Mouse (Mus musculus) midbrain, embryonic 12.5 days (tissue): ENCODE results near the gene Dcaf1. TPM values are rescaled to one million over a fixed set of nuclear protein-coding genes. Genes with fewer than 3 reads are reported as not detected.

ENCODE experiments used
- ATAC-seq: fragments of 200-750 bp; cut with Nextera tagmentation; 2 replicates; pipeline ENCODE4 v1.8.0; 2017; ENCODE audit warnings: low read depth, moderate TSS enrichment, moderate library complexity; ENCODE audit not compliant: low FRiP score
- H3K27ac ChIP-seq: fragments of 300-500 bp; sonication (generic); replicated peaks from 2 replicates; pipeline ENCODE4 v1.5.1; 2016; ENCODE audit warnings: mild to moderate bottlenecking
- H3K27me3 ChIP-seq: fragments of 300-500 bp; sonication (generic); 2 replicates; pipeline ENCODE4 v1.6.1; 2016; ENCODE audit warnings: mild to moderate bottlenecking
- H3K36me3 ChIP-seq: fragments of 300-500 bp; sonication (generic); 2 replicates; pipeline ENCODE4 v1.6.1; 2016
- H3K4me1 ChIP-seq: fragments of 300-500 bp; sonication (generic); 2 replicates; pipeline ENCODE4 v1.6.1; 2016
- H3K4me2 ChIP-seq: fragments of 300-500 bp; sonication (generic); replicated peaks from 2 replicates; pipeline ENCODE4 v1.6.1; 2016; ENCODE audit warnings: mild to moderate bottlenecking, moderate library complexity
- H3K4me3 ChIP-seq: fragments of 300-500 bp; sonication (generic); 2 replicates; pipeline ENCODE4 v1.5.1; 2016; ENCODE audit warnings: mild to moderate bottlenecking
- H3K9ac ChIP-seq: fragments of 300-500 bp; sonication (generic); replicated peaks from 2 replicates; pipeline ENCODE4 v1.6.1; 2016; ENCODE audit warnings: mild to moderate bottlenecking, moderate library complexity
- H3K9me3 ChIP-seq: fragments of 300-500 bp; sonication (generic); 2 replicates; pipeline ENCODE4 v1.6.1; 2016; ENCODE audit warnings: mild to moderate bottlenecking
- WGBS: fragments of 180-500 bp; shearing (Covaris S2); methylation state at CpG from one replicate; pipeline ENCODE4 v1.1.7; 2016; 5-methylcytosine and 5-hydroxymethylcytosine counted together
- polyA plus RNA-seq: library from polyadenylated mRNA; unstranded; fragments of >200 nt; fragmentation: Nextera tagmentation; extraction: Ambion mirVana; gene quantifications from 2 replicates; pipeline ENCODE4 v1.2.1, GENCODE M21; 2016

Dcaf1 gene
- polyA plus RNA-seq, 1 experiment from 2014 or later, result 26.8 TPM

- peak within 1 kb of the TSS; percentile 83 for H3K9ac ChIP-seq
- H3K4me1 ChIP-seq, result peaks cover 39% of the 10 kb centered on the region
- peak; percentile 99 for ATAC-seq
- no peaks in the 10 kb centered on the region for H3K27me3 ChIP-seq
- peak within 1 kb of the TSS; percentile 93 for H3K27ac ChIP-seq
- no peaks in the 10 kb centered on the region for H3K9me3 ChIP-seq
- H3K36me3 ChIP-seq, result peaks cover 32% of the 10 kb centered on the region
- WGBS, result under 1% methylated on average over 59 of the region's 59 CpGs
- peak within 1 kb of the TSS; percentile 83 for H3K4me2 ChIP-seq
- H3K4me3 ChIP-seq, result peak within 1 kb of the TSS; percentile 95
These were observed 70.3 kb downstream of the Dcaf1 start, which contains the start of gene Manf for GRCm38 (mm10) chr9:106891829-106892551. Manf (minus strand) TSS chr9:106891979.

- Histone ChIP-seq H3K4me2 (peak overlapping the region; percentile 83), H3K4me1 (peaks cover 36% of the 10 kb centered on the region), H3K9ac (peak overlapping the region; percentile 83), H3K4me3 (peak overlapping the region; percentile 95), H3K9me3 (no peaks in the 10 kb centered on the region), H3K27ac (peak overlapping the region; percentile 93), H3K27me3 (no peaks in the 10 kb centered on the region), H3K36me3 (peaks cover 32% of the 10 kb centered on the region)
- no peak for ATAC-seq
- WGBS, result under 1% methylated on average over 9 of the region's 9 CpGs
These were observed 70.8 kb downstream of the Dcaf1 start for GRCm38 (mm10) chr9:106892552-106892875.

GRCm38 (mm10) chr9:106893327-106893726 is 71.7 kb downstream of the Dcaf1 start:
- Histone ChIP-seq H3K27ac (no peak overlapping the region), H3K27me3 (no peaks in the 10 kb centered on the region), H3K4me2 (peak overlapping the region; percentile 19), H3K36me3 (peaks cover 28% of the 10 kb centered on the region), H3K4me3 (no peak overlapping the region), H3K4me1 (peaks cover 29% of the 10 kb centered on the region), H3K9ac (no peak overlapping the region; the same call in 1 of the 2 replicates), H3K9me3 (no peaks in the 10 kb centered on the region)
- 49% methylated on average over 3 of the region's 3 CpGs for WGBS
- ATAC-seq, result no peak

- Histone ChIP-seq H3K27ac (no peak overlapping the region), H3K36me3 (peaks cover 13% of the 10 kb centered on the region)
- 81% methylated on average over 1 of the region's 1 CpGs for WGBS
These were observed 77.2 kb downstream of the Dcaf1 start for GRCm38 (mm10) chr9:106898901-106899300.

GRCm38 (mm10) chr9:106901596-106901995 is 79.9 kb downstream of the Dcaf1 start:
- no peak overlapping the region for H3K9ac ChIP-seq
- WGBS, result 89% methylated on average over 7 of the region's 7 CpGs
- no peak overlapping the region for H3K4me3 ChIP-seq
- no peak overlapping the region for H3K27ac ChIP-seq
- no peaks in the 10 kb centered on the region for H3K4me1 ChIP-seq
- no peaks in the 10 kb centered on the region for H3K9me3 ChIP-seq
- no peak overlapping the region for H3K4me2 ChIP-seq
- H3K27me3 ChIP-seq, result no peaks in the 10 kb centered on the region
- ATAC-seq, result no peak
- peaks cover 11% of the 10 kb centered on the region; the same call in 1 of the 2 replicates for H3K36me3 ChIP-seq

More at GRCm38 (mm10) chr9:106898901-106899300, 77.2 kb downstream of the Dcaf1 start:
- Histone ChIP-seq H3K4me1 (no peaks in the 10 kb centered on the region), H3K9ac (no peak overlapping the region), H3K9me3 (no peaks in the 10 kb centered on the region), H3K4me3 (no peak overlapping the region), H3K4me2 (no peak overlapping the region), H3K27me3 (no peaks in the 10 kb centered on the region)
- ATAC-seq, result no peak

- ATAC-seq, result no peak
- H3K27ac ChIP-seq, result no peak overlapping the region
- 81% methylated on average over 4 of the region's 4 CpGs for WGBS
These were observed 81.6 kb downstream of the Dcaf1 start for GRCm38 (mm10) chr9:106903099-106903790.

GRCm38 (mm10) chr9:106903791-106904134 is 82.1 kb downstream of the Dcaf1 start:
- H3K4me3 ChIP-seq, result no peak overlapping the region
- H3K4me1 ChIP-seq, result no peaks in the 10 kb centered on the region
- H3K27ac ChIP-seq, result no peak overlapping the region
- H3K27me3 ChIP-seq, result no peaks in the 10 kb centered on the region
- WGBS, result 11% methylated on average over 1 of the region's 1 CpGs
- ATAC-seq, result no peak
- peaks cover 11% of the 10 kb centered on the region; the same call in 1 of the 2 replicates for H3K36me3 ChIP-seq
- no peak overlapping the region for H3K9ac ChIP-seq
- H3K9me3 ChIP-seq, result no peaks in the 10 kb centered on the region
- no peak overlapping the region for H3K4me2 ChIP-seq

More at GRCm38 (mm10) chr9:106903099-106903790, 81.6 kb downstream of the Dcaf1 start:
- Histone ChIP-seq H3K36me3 (peaks cover 11% of the 10 kb centered on the region; the same call in 1 of the 2 replicates), H3K4me2 (no peak overlapping the region), H3K4me3 (no peak overlapping the region), H3K4me1 (no peaks in the 10 kb centered on the region), H3K27me3 (no peaks in the 10 kb centered on the region), H3K9me3 (no peaks in the 10 kb centered on the region), H3K9ac (no peak overlapping the region)

- 90% methylated on average over 8 of the region's 8 CpGs for WGBS
- no peak for ATAC-seq
- H3K4me3 ChIP-seq, result no peak overlapping the region
- no peaks in the 10 kb centered on the region for H3K27me3 ChIP-seq
- H3K4me2 ChIP-seq, result no peak overlapping the region
- no peaks in the 10 kb centered on the region for H3K4me1 ChIP-seq
- H3K9me3 ChIP-seq, result no peaks in the 10 kb centered on the region
- no peak overlapping the region for H3K27ac ChIP-seq
- no peaks in the 10 kb centered on the region for H3K36me3 ChIP-seq
- no peak overlapping the region for H3K9ac ChIP-seq
These were observed 84.9 kb downstream of the Dcaf1 start for GRCm38 (mm10) chr9:106906597-106906996.

GRCm38 (mm10) chr9:106908174-106908573 is 86.5 kb downstream of the Dcaf1 start:
- no peaks in the 10 kb centered on the region for H3K27me3 ChIP-seq
- ATAC-seq, result no peak
- H3K4me2 ChIP-seq, result no peak overlapping the region
- H3K4me1 ChIP-seq, result no peaks in the 10 kb centered on the region
- 83% methylated on average over 3 of the region's 3 CpGs for WGBS
- H3K36me3 ChIP-seq, result peaks cover 5% of the 10 kb centered on the region; the same call in 1 of the 2 replicates
- H3K27ac ChIP-seq, result no peak overlapping the region
- H3K9me3 ChIP-seq, result no peaks in the 10 kb centered on the region
- no peak overlapping the region for H3K4me3 ChIP-seq
- H3K9ac ChIP-seq, result no peak overlapping the region

- Histone ChIP-seq H3K36me3 (peaks cover 5% of the 10 kb centered on the region; the same call in 1 of the 2 replicates), H3K27ac (no peak overlapping the region), H3K4me3 (no peak overlapping the region), H3K4me1 (no peaks in the 10 kb centered on the region), H3K27me3 (no peaks in the 10 kb centered on the region), H3K9ac (no peak overlapping the region), H3K9me3 (no peaks in the 10 kb centered on the region), H3K4me2 (no peak overlapping the region)
- 55% methylated on average over 5 of the region's 5 CpGs for WGBS
- ATAC-seq, result no peak
These were observed 87.0 kb downstream of the Dcaf1 start for GRCm38 (mm10) chr9:106908715-106909114.

- no peak overlapping the region for H3K4me3 ChIP-seq
- H3K9me3 ChIP-seq, result no peaks in the 10 kb centered on the region
- no peaks in the 10 kb centered on the region for H3K27me3 ChIP-seq
- H3K4me2 ChIP-seq, result no peak overlapping the region
- no peak overlapping the region for H3K9ac ChIP-seq
- ATAC-seq, result no peak
- no peaks in the 10 kb centered on the region for H3K4me1 ChIP-seq
- H3K27ac ChIP-seq, result no peak overlapping the region
- 76% methylated on average over 1 of the region's 1 CpGs for WGBS
- H3K36me3 ChIP-seq, result peaks cover 5% of the 10 kb centered on the region; the same call in 1 of the 2 replicates
These were observed 90.0 kb downstream of the Dcaf1 start for GRCm38 (mm10) chr9:106911624-106912023.

- no peak for ATAC-seq
- H3K9me3 ChIP-seq, result no peaks in the 10 kb centered on the region
- no peak overlapping the region for H3K9ac ChIP-seq
- H3K36me3 ChIP-seq, result peaks cover 5% of the 10 kb centered on the region; the same call in 1 of the 2 replicates
- no peak overlapping the region for H3K4me2 ChIP-seq
- H3K27ac ChIP-seq, result no peak overlapping the region
- H3K4me1 ChIP-seq, result no peaks in the 10 kb centered on the region
- H3K4me3 ChIP-seq, result no peak overlapping the region
- 30% methylated on average over 1 of the region's 1 CpGs for WGBS
- H3K27me3 ChIP-seq, result no peaks in the 10 kb centered on the region
These were observed 92.1 kb downstream of the Dcaf1 start for GRCm38 (mm10) chr9:106913759-106914158.
